Mouse (Mus musculus): ENCODE measurements around the gene Cib2.
"Not testable (repeated sequence)": the region's sequence is repeated elsewhere in the genome, so short reads cannot be mapped to it uniquely, and the experiment has no call there.

Cib2 gene

GRCm38 (mm10) chr9:54559771-54560471 lies at the start of gene Cib2:
Gene Cib2 (minus strand): TSS chr9:54560218.
- peak; percentile 84 to 87 for DNase-seq (ENCODE audit: low spot score in 2 of 2)

DNA sequence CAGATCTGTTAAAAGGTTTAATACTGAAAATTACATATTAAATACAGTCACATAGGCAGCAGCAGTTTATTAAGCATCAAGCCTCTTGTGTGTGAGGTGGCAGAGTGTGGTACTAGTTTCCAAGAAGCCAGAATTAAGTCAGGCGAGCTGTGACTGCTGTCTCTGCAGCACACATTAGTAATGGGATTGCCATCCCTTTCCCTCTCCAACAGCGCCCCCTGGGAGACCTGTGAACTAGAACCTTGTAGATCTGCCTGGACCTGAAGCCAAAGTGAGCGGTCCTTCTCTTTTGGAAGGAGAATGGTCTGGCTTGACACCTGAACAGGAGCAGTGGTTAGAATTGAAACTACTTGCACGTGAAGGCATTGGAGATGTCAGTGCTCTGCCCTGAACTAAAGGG lies 44.9 kb upstream of the Cib2 start:
- DNase-seq (ENCODE audit: low spot score in 2 of 2), result peak; percentile 48 to 58

- DNase-seq (ENCODE audit: low spot score in 2 of 2), result no peak
These were observed 44.2 kb upstream of the Cib2 start for GRCm38 (mm10) chr9:54604131-54604654.

DNA sequence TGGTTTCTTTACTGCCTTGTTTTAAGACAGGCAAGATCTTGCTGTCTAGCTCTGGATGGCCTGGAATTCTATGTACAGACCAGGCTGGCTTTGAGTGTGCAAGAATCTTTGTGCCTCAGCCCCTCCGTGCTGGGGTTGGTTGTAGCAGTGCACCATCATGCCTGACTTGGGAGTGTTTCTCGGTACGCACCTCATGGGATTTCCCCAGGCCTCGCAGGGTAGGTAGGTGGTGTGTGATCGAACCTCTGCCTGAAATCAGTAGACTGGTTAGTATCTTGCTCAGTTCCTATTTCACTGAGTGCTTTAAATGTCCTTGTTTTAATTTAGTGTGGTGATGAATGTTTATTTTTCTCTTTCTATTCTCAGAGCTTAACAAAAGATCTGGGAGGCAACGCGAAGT lies 42.9 kb upstream of the Cib2 start:
- DNase-seq (ENCODE audit: low spot score in 2 of 2), result no peak

- no peak for DNase-seq (ENCODE audit: low spot score in 2 of 2)
These were observed 42.4 kb upstream of the Cib2 start for GRCm38 (mm10) chr9:54602386-54602785.

- DNase-seq (ENCODE audit: low spot score in 2 of 2), result no peak
These were observed 36.9 kb upstream of the Cib2 start for GRCm38 (mm10) chr9:54596752-54597465.

DNA sequence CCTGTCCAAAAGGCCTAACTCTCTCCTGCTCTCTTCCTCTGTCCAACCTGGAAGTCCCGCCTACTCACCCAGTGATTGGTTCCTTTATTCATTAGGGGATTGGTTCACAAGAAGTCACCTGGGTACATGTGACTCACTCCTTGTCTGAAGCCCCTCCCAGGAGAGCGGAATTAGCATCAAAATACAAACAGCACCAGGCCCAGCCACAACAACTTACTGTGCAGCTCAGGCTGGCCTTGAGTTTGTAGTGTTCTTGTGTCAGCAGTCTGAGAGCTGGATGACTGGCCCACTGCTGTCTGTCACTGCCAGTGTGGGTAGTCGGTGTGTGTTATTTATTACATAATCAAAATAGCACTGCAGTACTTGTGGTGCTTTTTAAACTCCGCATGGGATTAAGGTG lies 33.6 kb upstream of the Cib2 start:
- not testable (repeated sequence) for DNase-seq (ENCODE audit: low spot score in 2 of 2)

DNA sequence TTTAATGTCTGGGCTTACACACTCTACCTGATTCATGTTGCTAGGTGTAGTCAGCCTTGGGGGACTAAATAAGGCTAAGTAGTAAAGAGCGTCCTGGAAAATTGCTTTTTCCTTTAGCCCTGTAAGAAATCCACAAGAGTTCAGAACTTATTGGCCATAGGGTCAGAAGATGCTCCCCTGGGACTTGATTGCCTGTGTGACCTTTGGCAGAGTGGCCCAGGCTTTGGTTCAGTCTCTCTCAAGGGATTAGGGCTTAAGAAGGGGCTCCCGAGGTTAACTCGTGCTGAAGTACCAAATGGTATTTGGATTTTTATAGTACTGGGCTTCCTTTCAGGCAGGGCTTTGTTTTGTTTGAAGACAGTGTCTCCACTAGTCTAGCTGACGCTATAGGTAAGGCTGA lies 27.8 kb upstream of the Cib2 start:
- no peak for DNase-seq (ENCODE audit: low spot score in 2 of 2)

DNA sequence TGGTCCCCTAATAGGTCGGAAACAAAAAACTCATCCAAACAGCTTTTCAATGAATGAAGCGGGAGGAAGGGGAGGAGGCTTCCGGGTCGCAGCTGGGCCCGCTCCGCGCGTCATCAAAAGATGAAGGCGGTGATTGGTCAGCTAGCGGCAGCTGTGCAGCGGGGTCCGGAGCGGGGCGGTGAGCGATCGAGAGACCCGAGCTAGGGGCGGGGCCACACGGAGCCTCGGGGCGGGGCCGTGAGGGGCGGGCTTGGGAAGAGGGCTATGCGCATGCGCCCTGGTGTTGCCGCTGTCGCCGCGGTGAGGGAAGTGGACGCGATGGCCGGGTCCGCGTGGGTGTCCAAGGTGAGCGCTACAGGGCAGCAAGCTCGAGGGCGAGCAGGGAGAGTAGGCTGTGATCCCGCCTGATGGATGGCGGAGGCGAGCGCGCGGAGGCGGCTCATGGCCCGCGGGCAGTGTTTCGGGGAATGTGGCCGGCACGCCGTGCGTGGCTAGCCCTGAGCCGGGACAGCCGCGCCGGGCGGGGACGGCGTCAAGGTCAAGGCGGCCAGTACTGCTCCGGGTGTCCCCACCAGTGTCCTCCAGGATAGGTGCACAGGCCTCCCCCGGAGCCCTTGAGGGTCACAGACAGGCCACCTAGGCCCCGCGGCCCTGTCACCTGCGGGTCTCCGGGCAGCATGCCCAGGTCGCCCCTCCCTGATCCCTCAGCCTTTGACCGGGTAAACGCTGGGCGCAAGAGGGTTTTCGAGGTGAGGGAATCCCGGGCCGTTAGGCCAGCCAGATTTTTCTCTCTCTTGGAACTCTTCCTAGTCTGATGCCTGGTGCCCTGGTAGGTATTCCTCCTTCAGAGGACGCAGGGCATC lies 26.4 kb upstream of the Cib2 start, which contains the start of gene Idh3a:
Idh3a (plus strand) TSS at position 136 of the 863 bp plus-strand sequence.
- DNase-seq (ENCODE audit: low spot score in 2 of 2), result peak; percentile 99

- DNase-seq (ENCODE audit: low spot score in 2 of 2), result no peak
These were observed 25.8 kb upstream of the Cib2 start for GRCm38 (mm10) chr9:54585839-54586198.

DNA sequence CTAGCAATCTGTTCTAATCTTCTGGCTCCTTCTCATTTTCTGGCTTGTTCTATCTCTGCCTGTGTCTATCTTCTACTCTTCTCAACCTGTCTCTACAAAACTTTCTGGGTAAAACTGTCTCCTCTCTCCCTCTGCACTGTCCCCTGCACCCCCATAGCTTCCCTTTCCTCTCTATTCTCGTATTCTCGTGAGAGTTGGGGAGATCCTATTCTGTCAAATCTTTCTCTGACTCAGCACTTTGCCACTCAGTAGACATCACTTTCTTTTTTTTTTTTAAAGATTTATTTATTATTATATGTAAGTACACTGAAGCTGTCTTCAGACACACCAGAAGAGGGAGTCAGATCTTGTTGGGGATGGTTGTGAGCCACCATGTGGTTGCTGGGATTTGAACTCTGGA lies 24.1 kb upstream of the Cib2 start:
- DNase-seq (ENCODE audit: low spot score in 2 of 2), result not testable (repeated sequence)

- DNase-seq (ENCODE audit: low spot score in 2 of 2), result no peak
These were observed 23.7 kb upstream of the Cib2 start for GRCm38 (mm10) chr9:54583712-54584111.

- DNase-seq (ENCODE audit: low spot score in 2 of 2), result no peak
These were observed 11.3 kb upstream of the Cib2 start for GRCm38 (mm10) chr9:54571130-54571839.

GRCm38 (mm10) chr9:54568732-54569131 lies 8.7 kb upstream of the Cib2 start:
- DNase-seq (ENCODE audit: low spot score in 2 of 2), result no peak

- no peak for DNase-seq (ENCODE audit: low spot score in 2 of 2)
These were observed 6.9 kb upstream of the Cib2 start for GRCm38 (mm10) chr9:54566958-54567357.

DNA sequence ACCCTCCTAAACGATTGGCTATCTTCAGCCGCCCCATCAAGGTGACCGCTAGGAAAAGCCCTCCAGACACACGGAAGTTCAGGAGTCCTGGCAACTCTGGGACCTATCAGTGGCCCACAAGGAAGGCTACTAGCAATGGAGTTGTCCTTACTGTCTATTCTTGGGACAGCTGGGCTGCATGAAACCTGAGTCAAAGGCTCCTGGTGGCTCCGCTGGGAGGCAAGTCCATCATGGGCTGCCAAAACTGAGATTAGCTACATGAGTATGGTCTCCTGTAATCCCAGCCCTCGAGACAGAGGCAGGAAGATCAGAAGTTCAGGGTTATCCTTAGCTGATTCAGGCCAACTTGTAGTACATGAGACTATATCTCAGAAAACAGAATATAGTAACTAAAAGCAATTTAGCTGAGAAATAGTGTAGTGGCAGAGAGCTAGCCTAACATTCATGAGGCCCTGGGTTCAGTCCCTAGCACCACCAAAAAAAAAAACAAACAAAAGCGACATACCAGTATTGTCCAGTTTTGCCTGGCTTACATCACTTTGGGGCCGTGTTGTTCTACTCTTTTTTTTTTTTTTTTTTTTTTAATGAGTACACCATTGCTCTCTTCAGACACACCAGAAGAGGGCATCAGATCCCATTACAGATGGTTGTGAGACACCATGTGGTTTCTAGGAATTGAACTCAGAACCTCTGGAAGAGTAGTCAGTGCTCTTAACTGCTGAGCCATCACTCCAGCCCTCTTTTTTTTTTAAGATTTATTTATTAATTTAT lies 998 bp upstream of the Cib2 start:
- no peak for DNase-seq (ENCODE audit: low spot score in 2 of 2)

DNA sequence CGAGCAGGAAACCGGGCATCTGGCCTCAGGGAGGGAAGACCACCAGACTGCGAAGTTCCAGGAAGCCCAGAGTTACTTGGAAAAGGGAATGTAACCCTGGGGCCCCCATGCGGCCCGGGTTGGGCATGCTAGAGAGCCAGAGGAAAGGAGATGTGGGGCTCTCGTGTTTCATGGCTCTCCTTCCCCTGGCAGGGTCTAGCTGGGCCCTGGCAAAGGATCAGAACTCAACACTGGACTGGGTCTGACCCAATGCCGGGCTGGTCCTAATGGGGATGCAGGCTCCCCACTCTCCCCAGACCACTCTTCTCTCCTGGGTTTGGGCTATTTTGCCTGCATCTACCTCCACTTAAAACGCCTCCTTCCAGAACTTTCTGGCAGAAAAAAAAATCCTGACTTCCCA lies 1.3 kb downstream of the Cib2 start:
- no peak for DNase-seq (ENCODE audit: low spot score in 2 of 2)

- no peak for DNase-seq (ENCODE audit: low spot score in 2 of 2)
These were observed 5.0 kb downstream of the Cib2 start for GRCm38 (mm10) chr9:54555044-54555443.

GRCm38 (mm10) chr9:54552409-54552808 lies 7.6 kb downstream of the Cib2 start:
- DNase-seq (ENCODE audit: low spot score in 2 of 2), result no peak

DNA sequence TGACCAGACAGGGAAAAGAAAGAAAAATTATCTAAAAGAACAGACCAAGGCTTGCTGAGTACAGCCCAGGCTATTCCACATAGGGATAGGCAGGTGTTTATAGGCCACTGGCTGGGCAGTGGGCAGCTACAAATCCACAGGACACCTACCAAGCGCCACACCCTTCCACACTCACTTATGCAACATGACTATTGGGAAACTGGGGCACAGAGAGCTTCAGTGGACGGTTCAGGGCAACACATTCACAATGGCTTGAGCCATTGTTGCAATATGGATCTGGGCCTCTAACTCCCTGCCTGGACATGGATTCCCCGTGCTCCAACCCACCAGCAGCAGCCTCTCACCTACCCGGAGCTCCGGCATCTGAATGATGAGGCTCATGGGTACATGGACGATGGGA lies 10.6 kb downstream of the Cib2 start:
- DNase-seq (ENCODE audit: low spot score in 2 of 2), result no peak

- peak in 1 of 2 experiments; percentile 58 for DNase-seq (ENCODE audit: low spot score in 2 of 2)
These were observed 12.5 kb downstream of the Cib2 start for GRCm38 (mm10) chr9:54547536-54547935.

Measured in right cerebral cortex, postnatal 10 days (tissue).